Mouse (Mus musculus): ENCODE measurements at regions not wholly inside any gene's neighbourhood (a gene's known extent, or its start where the extent isn't known, plus 50 kb on each side); places are given as distances from the start of the nearest gene placed in this dataset.
A peak's percentile ranks its signal among the peaks of the same experiment; 100 is the strongest.

DNA sequence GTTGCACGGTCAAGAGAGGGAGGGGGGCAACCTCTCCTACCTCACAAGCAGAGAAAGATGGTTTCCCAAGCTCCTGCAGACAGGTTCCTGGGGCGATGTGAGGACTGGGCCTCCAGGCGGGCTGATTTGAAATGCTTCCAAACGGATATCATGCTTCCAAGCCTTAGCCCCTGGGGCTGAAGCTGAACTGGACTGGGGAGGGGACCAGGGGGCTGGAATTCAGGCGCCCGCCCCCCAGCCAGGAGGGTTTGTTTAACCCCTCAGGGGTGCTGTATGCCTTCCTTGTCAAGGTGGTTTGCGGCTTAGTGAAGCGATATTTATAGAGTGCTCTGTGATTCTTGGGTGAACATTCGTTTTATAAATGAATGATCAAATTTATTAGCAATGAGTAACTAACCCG lies 210.0 kb downstream of the Wnt5a start:
- intact Hi-C loops (cut with DNase I): no loop called here

GRCm38 (mm10) chr14:28720545-28720944 lies 216.0 kb downstream of the Wnt5a start:
- intact Hi-C loops (cut with DNase I): no loop called here
- H3K4me3 ChIP-seq: no peak overlapping the region
- no peak for DNase-seq (ENCODE audit: extremely low spot score in 1 of 2, low spot score in 2 of 2)
- no peak for TF ChIP-seq CTCF (IDR thresholded peaks at IDR 0.05)
- no peak overlapping the region for H3K27ac ChIP-seq

More for the DNA sequence above, 210.0 kb downstream of the Wnt5a start:
- no peak overlapping the region for H3K27ac ChIP-seq
- DNase-seq (ENCODE audit: extremely low spot score in 1 of 2, low spot score in 2 of 2): no peak
- H3K4me3 ChIP-seq: no peak overlapping the region
- no peak for TF ChIP-seq CTCF (IDR thresholded peaks at IDR 0.05)

DNA sequence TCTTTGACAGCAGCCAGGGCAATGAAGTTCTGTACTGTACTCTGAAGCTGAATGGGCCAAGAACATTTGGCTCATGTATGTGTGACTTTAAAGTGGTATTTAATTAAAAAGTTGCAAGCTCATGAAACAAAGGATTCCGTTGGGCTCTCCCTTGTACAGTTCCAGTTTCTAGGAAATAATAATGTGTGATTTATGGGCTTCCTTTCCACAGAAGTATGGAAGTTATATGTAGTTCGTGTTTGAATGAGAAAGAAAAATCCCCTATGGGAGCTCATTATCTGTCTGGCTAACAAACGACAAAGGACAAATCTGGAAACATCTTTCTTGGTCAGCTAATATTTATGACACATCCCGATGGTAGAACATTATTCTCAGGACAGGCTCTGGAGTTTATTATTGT lies 221.1 kb downstream of the Wnt5a start:
- Histone ChIP-seq H3K4me3 (no peak overlapping the region), H3K27ac (no peak overlapping the region)
- intact Hi-C loops (cut with DNase I): no loop called here
- no peak for TF ChIP-seq CTCF (IDR thresholded peaks at IDR 0.05)
- no peak for DNase-seq (ENCODE audit: extremely low spot score in 1 of 2, low spot score in 2 of 2)

DNA sequence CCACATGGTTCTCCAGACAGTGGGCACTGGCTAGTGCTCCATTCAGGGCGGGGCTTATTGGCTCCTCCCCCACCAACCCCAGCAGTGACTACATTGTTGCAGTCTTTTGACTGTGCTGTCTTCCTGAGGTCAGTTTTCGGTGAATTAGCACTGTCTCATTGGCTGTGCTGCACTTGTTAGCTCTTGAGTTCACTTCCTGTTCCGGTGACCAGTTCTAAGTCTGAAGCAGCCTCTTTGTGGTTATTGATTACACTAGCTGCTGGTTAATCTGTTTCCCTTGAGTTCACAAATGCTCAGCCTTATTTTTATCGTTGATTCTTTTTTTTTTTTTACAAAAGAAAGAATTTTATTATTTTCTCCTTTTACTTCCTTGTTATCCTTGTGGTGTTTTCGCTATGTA lies 228.9 kb downstream of the Wnt5a start:
- H3K27ac ChIP-seq: no peak overlapping the region
- no peak for TF ChIP-seq CTCF (IDR thresholded peaks at IDR 0.05)
- DNase-seq (ENCODE audit: extremely low spot score in 1 of 2, low spot score in 2 of 2): no peak
- no peak overlapping the region for H3K4me3 ChIP-seq
- intact Hi-C loops (cut with DNase I): no loop called here

- no peak for DNase-seq (ENCODE audit: extremely low spot score in 1 of 2, low spot score in 2 of 2)
- Histone ChIP-seq H3K4me3 (no peak overlapping the region), H3K27ac (no peak overlapping the region)
- TF ChIP-seq CTCF (IDR thresholded peaks at IDR 0.05): no peak
- intact Hi-C loops (cut with DNase I): no loop called here
Measured at GRCm38 (mm10) chr14:28735446-28735845, 230.9 kb downstream of the Wnt5a start.

DNA sequence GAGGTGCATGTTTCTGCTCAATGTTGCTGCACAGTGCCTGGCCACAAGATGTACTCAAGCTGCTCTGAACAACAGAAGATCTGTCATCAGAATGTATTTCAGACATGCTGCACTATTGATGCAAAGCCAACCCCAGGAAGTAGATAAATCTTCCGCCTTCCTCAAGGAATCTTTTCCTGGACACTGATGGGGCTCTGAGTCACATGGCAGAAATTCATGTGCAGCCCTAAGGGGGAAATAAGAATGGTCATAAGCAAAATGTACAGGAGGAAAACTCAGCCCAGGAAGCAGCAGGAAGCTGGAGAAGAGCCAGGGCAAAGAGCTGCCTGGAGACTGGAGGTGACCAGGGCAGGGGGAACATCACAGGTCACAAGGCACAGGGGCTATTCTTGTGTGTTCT lies 235.5 kb downstream of the Wnt5a start:
- no peak overlapping the region for H3K4me3 ChIP-seq
- DNase-seq (ENCODE audit: extremely low spot score in 1 of 2, low spot score in 2 of 2): no peak
- intact Hi-C loops (cut with DNase I): no loop called here
- no peak overlapping the region for H3K27ac ChIP-seq
- no peak for TF ChIP-seq CTCF (IDR thresholded peaks at IDR 0.05)

GRCm38 (mm10) chr14:28741418-28741817 lies 236.9 kb downstream of the Wnt5a start:
- TF ChIP-seq CTCF (IDR thresholded peaks at IDR 0.05): no peak
- DNase-seq (ENCODE audit: extremely low spot score in 1 of 2, low spot score in 2 of 2): no peak
- Histone ChIP-seq H3K4me3 (no peak overlapping the region), H3K27ac (no peak overlapping the region)
- intact Hi-C loops (cut with DNase I): no loop called here

- DNase-seq (ENCODE audit: extremely low spot score in 1 of 2, low spot score in 2 of 2): no peak
- no peak for TF ChIP-seq CTCF (IDR thresholded peaks at IDR 0.05)
- intact Hi-C loops (cut with DNase I): no loop called here
- no peak overlapping the region for H3K27ac ChIP-seq
- no peak overlapping the region for H3K4me3 ChIP-seq
Measured at GRCm38 (mm10) chr14:28743673-28744072, 239.1 kb downstream of the Wnt5a start.

- no peak overlapping the region for H3K27ac ChIP-seq
- DNase-seq (ENCODE audit: extremely low spot score in 1 of 2, low spot score in 2 of 2): peak in 1 of 2 experiments; percentile 10
- no peak overlapping the region for H3K4me3 ChIP-seq
- intact Hi-C loops (cut with DNase I): no loop called here
- TF ChIP-seq CTCF (IDR thresholded peaks at IDR 0.05): no peak; the same call in 1 of the 2 replicates
Measured at GRCm38 (mm10) chr14:28750301-28750700, 245.8 kb downstream of the Wnt5a start.

- TF ChIP-seq CTCF (IDR thresholded peaks at IDR 0.05): no peak
- H3K4me3 ChIP-seq: no peak overlapping the region
- no peak for DNase-seq (ENCODE audit: extremely low spot score in 1 of 2, low spot score in 2 of 2)
- H3K27ac ChIP-seq: no peak overlapping the region
- intact Hi-C loops (cut with DNase I): no loop called here
Measured at GRCm38 (mm10) chr14:28765201-28765600, 252.8 kb upstream of the Lrtm1 start.

GRCm38 (mm10) chr14:28773068-28773467 lies 244.9 kb upstream of the Lrtm1 start:
- H3K27ac ChIP-seq: no peak overlapping the region
- intact Hi-C loops (cut with DNase I): no loop called here
- DNase-seq (ENCODE audit: extremely low spot score in 1 of 2, low spot score in 2 of 2): no peak
- no peak for TF ChIP-seq CTCF (IDR thresholded peaks at IDR 0.05)
- no peak overlapping the region for H3K4me3 ChIP-seq

GRCm38 (mm10) chr14:28775686-28776085 lies 242.3 kb upstream of the Lrtm1 start:
- no peak for TF ChIP-seq CTCF (IDR thresholded peaks at IDR 0.05)
- no peak for DNase-seq (ENCODE audit: extremely low spot score in 1 of 2, low spot score in 2 of 2)
- Histone ChIP-seq H3K4me3 (no peak overlapping the region), H3K27ac (no peak overlapping the region)
- intact Hi-C loops (cut with DNase I): no loop called here

DNA sequence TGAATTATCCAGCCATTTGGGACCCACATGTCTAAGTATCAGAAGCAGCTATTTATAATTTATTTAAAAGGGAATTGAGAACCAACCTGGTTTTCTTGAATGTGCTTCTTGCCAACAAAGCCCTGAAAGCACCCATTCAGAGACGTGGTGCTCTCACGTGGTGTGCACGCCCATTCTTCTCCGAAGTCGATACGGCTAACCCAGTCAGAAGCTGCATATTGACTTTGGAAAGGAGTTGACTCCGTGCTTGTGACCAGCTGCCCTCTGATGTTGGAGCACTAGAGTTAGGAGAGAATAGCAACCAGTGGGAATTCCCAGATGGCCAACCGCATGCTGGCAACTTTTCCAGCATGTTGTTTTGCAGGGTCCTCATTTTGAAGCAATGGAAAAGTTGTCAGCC lies 240.2 kb upstream of the Lrtm1 start:
- no peak for DNase-seq (ENCODE audit: extremely low spot score in 1 of 2, low spot score in 2 of 2)
- H3K4me3 ChIP-seq: no peak overlapping the region
- no peak overlapping the region for H3K27ac ChIP-seq
- TF ChIP-seq CTCF (IDR thresholded peaks at IDR 0.05): no peak
- intact Hi-C loops (cut with DNase I): no loop called here

DNA sequence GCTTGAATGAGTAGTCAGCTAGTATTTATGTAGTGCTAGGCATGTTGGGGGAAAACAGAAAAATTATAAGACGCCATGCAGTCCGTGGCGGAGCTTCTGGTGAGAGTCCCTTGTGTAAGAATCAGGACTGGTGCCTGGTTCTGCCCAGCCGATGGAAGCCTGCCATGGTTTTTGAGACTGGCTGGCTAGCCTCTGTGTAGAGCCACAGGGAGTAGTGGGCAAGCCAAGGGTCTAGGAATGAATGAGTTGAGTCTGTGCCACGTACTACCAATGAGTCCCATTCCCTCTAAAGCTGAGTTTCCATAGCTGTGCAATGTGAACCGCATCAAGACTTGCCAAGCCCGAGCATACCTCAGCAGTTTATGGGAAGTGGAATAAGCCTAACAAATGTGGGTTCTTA lies 236.3 kb upstream of the Lrtm1 start:
- Histone ChIP-seq H3K27ac (no peak overlapping the region), H3K4me3 (no peak overlapping the region)
- no peak for TF ChIP-seq CTCF (IDR thresholded peaks at IDR 0.05)
- intact Hi-C loops (cut with DNase I): no loop called here
- DNase-seq (ENCODE audit: extremely low spot score in 1 of 2, low spot score in 2 of 2): no peak
